Mouse (Mus musculus) spleen, adult 18-20 months (tissue): ENCODE results near the gene Arhgap31.

Experiments
- DNase-seq, 2 experiments: peaks; one replicate each; pipeline ENCODE4 v3.0.0; 2022; ENCODE audit warnings: mixed read lengths in 2 of 2

The Arhgap31 gene

DNA sequence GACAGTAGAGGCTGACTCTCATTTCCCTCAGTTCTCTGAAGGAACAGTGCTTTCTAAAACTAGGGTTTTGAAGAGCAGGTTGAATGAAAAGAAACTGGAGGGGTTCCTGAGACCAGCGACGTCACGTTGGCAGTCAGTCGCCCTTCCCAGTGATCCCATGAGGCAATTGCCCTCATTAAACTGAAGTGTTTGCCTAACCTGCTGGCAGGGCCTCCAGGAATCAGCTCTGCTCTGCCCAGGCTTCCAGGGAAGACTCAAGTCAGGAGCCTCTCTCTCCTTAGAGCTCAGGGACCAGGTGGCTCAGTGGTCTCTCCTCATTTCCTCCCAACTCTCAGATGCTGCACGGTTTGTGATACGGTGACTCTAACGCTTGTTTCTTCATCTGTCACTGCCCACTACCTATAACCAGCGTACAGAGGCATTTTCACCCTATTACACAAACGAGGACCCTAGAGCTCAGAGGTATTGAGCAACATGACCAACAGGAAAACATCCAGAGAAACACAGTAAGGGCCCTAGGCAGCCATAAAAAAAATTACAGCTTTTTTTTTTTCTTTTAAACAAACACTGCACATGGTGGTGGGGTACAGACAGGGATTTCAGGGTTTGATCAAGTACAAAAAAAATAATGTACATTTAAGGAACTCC lies 64.2 kb downstream of the Arhgap31 start:
- DNase-seq: no peak

GRCm38 (mm10) chr16:38648155-38648554 lies 64.9 kb downstream of the Arhgap31 start:
- DNase-seq: no peak

- DNase-seq: no peak
Measured at GRCm38 (mm10) chr16:38644455-38644854, 68.6 kb downstream of the Arhgap31 start.

GRCm38 (mm10) chr16:38637085-38637484 lies 76.0 kb downstream of the Arhgap31 start:
- no peak for DNase-seq

GRCm38 (mm10) chr16:38636682-38637081 lies 76.4 kb downstream of the Arhgap31 start:
- no peak for DNase-seq

DNA sequence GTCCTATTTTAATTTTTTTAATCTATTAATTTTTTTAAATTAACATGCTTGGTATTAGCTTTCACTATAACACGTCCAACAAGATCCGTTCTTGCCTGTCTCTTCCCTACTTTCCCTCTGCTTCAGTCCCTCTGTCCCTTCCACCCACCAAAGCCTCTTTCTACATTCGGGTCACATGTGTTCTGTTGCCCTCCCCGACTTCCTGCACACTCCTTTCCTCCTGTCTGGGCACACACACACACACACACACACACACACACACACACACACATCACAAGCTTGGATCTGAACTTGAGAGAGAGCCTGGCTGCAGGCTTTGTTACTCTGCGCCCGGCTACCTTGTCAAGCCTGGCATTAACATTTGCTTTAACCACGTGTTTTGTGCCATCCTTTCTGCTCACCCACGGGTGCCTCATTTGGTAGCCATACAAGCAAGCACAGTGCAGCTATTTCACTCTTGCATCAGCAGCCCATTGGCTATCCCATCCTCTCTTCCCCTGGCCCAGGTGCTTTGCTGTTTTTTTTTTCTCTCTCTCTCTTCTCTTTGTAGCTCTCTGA lies 77.2 kb downstream of the Arhgap31 start:
- no peak for DNase-seq

GRCm38 (mm10) chr16:38632147-38632546 lies 80.9 kb downstream of the Arhgap31 start:
- peak; percentile 32 to 68 for DNase-seq

DNA sequence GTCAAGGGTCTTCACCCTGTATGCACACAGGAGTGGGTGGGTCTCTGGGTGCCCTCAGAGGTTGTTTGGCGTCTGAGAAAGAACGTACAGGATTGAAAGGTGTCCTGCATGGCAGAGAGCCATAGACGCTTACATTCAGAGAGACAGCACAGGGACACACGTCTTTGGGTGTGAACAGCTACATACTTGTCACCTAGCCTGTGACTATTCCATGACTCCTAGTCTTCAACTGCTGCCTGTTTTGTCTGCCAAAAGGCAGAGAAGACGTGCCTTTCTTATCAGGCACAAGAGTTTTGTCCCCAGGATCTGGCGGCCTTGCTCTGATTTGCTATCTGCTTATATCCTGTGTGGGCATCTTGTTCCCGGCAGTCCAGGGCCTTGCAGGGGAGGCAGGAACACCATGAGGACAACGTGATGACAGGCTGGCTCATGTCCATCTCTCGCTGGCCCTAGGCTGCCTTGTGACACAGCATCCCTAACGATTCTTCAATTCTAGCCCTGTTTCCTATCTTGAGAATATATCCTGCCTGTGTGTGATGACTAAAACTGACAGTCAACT lies 87.2 kb downstream of the Arhgap31 start:
- no peak for DNase-seq

DNA sequence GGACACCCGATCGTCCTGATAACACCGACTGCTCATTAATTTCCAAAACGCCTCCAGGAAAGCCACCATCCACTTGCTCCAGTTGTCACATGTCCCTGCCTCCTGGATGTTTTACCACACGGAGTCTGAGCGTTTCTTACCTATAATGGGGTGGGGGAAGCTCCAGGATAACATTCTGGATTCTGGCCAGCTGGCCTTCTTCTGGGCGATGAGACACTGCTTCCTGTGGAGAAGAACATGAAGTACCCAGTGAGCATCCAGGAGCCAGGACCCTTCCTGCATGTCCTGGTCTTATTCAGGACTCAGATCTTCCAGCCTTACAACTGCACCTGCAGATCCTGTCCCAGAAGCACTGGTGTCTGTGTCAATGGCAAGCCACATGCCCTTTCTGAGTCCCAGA lies 87.7 kb downstream of the Arhgap31 start:
- no peak for DNase-seq

- no peak for DNase-seq
Measured at GRCm38 (mm10) chr16:38624303-38624702, 88.8 kb downstream of the Arhgap31 start.

DNA sequence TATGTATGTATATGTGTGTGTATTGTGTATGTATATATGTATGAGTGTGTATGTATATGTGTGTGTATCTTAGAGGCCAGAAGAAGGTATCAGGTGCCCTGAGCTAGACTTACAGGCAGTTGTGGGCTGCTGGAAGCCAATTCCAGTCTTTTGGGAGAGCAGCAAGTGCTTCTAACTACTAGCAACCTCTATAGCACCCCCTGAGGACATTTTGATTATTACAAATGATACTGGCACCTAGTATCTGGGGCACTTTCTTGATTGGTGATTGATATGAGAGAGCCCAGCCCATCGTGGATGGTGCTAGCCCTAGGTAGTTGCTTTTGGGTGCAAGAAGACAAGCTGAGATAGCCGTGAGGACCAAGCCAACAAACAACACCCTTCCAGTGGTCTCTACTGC lies 90.8 kb downstream of the Arhgap31 start:
- DNase-seq: no peak

GRCm38 (mm10) chr16:38620696-38621450 lies 92.2 kb downstream of the Arhgap31 start:
- DNase-seq: no peak

DNA sequence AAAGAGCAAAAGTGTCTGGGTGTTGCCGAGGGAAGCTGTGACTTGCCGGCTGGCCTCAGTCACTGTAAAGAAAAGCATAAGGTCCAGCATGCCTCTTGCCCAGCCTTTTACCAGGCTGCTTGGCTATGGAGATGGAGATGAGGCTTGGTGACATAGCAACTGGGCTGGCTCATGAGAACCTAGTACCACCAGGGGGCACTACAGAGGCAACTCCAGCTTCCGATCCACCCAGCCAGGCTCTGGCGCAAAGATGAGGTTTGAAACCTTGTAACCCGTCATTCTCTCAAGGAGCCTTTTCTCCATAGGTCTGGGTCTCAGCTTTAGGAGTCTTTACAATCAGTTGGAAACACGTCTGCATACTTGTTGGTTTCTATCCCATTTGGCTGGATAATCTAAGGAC lies 94.0 kb downstream of the Arhgap31 start:
- DNase-seq: peak in 1 of 2 experiments; percentile 65

- no peak for DNase-seq
Measured at GRCm38 (mm10) chr16:38617977-38618376, 95.1 kb downstream of the Arhgap31 start.

DNA sequence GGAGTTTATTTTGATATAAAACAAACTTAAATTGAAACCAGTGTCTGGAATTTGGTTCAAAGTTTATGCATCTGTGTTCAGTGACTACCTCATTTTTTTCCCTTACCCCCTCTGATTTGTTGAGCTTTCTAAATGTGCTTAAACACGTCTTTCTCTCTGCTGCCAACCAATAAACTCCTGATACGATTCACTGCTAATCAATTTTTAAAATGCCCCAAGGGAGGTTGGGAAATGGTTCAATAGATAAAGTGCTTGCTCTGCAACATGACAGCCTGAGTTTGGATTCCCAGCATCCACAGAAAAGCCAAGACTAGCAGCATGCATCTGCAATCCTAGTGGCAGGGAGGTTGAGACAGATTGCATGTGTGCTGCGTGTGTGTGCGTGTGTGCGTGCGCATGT lies 99.4 kb downstream of the Arhgap31 start:
- no peak for DNase-seq

DNA sequence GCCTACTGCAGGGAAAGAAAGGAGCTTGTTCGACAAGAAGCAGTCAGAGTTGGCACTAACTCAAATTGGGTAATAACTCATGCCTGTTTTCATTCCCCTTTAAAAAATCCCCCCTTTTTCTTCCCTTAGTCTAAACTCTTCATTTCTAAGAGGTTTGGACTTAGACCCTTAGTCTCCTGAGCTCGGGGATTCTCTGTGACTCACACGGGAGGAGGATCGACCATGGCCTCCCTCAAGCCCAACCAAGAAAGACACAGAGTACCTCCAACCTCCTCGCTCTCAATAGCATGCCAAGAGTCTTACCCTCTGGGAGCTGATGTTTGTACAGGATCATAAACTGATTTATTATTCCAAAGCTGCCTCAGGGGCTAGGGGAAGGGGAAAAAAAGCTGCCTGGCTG lies 100.4 kb downstream of the Arhgap31 start:
- no peak for DNase-seq

DNA sequence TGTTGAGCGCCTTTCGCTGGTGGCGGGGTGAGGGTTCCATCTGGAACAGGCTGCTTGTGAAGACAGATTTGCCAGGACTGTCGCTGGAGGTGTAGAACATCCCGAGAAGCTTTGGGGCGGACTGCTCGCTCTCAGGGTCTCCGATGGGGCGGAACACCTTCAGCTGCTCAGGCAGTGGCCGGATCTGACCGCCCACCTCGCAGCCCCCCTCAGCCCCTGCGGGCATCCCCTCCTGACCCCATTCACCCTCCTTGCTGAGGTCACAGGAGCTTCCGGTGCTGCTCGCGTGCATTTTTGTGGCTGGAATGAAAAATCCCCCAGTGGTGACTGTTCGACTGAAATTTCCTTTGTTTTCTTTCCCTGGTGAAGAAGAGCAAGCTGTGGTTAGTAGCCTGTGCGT lies 104.0 kb downstream of the Arhgap31 start:
- DNase-seq: no peak

GRCm38 (mm10) chr16:38608687-38609086 lies 104.4 kb downstream of the Arhgap31 start:
- DNase-seq: no peak

GRCm38 (mm10) chr16:38606509-38606908 lies 106.6 kb downstream of the Arhgap31 start:
- DNase-seq: no peak

DNA sequence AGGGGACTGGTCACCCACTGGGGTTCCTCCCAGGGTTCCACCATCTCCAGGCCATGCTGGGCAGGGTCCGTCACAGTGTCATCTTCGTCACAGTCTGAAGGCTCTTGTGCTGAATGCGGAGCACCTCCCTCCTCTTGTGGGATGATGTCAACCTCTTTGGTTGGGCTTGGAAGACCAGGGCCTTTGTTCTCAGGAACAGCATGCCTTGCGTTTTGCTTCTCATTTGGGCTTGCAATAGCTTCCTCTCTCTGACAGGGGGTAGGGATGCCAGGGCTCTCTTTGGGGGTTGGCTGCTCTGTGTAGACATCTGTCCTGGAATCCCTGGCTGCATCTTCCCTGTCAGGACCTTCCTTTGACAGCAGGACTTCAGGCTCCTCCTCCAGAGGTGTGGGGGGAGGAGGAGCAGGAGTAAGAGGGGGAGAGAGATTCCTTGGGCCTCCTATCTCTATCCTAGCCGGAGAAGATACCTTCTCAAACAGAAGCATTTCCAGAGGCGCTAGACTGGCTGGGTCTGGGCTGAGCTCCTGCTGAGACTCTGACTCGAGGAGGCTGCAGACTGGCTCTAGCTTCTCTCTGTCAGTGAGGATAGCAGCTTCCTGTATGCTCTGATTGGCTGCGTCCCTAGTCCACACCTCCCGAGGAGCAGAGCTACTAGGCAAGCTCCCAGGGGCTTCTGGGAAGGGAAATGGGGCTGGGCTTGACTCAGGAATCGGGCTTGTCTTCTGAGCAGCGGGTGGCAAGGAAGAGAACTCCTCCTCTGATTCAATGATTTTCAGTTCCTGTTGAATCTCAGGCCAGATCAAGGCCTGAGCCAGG lies 109.9 kb downstream of the Arhgap31 start:
- no peak for DNase-seq

DNA sequence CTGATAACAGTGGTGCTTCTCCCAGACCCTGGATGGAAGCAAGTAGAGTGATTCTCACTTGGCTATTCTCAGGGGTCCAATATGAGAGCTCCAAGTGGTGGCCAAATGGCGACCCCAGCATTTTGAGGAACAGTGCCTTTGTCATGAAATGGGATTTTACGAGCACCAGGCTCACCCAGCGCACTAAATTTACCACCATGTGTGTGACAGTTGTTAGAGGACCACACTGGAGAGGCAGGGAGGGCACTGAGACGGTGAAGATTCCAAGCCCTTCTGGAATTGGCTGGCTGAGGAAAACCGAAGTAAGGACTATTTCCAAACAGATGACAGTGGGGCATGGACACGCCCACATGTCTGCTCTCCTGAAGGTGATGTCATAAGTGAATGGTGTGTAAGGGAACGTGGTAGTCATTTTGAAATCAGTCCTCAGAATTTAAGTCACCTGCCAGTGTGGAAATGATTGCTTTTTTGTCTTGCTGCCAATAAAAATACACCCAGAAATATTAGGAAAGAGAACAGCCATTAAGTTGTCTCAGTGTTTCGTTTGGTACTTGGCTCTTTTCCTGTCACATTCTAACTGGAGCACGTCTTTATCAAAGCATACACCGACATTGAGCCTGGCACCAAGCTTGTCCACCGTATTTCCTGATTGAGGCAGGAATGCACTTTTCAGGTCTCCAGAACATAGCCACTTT lies 113.9 kb downstream of the Arhgap31 start:
- DNase-seq: no peak

GRCm38 (mm10) chr16:38596651-38597050 lies 116.4 kb downstream of the Arhgap31 start:
- no peak for DNase-seq
